Comparison of ENCODE assay signal across 17 mouse cellular contexts in the genomic region with DNA sequence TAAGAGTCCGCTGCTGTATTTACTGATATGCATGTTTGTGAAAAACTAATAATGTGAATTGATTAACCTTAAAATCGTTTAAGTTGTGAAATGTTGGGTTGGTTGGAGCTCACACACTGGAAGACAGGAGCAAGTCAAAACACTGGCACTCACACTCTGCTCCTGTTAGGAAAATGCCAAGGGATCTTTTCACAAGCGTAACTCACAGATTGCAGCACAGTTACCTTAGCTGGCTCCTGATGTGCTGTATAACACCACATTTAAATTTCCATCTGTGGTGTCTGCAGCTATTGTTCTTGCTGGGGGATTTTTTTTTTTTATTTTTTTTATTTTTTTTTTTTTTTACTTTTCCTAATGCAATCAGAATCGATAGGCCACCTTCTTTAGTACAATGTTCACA.
"Had no signal": no experiment of that assay in that cellular context is flagged by ENCODE, and none has a peak within 500 bp of the region (broad histone marks: within the 10 kb centered on the region; RNA-seq: fewer than 3 reads in every experiment).

No protein-coding gene starts in this region.

- H3K9me3 ChIP-seq: lung, embryonic 15.5 days; megakaryocyte, embryonic 14.5 days; midbrain, embryonic 13.5 days; midbrain, embryonic 15.5 days; neural tube, embryonic 12.5 days; stomach, embryonic 15.5 days had no signal

- H3K27ac ChIP-seq: lung, embryonic 15.5 days; macrophage; midbrain, embryonic 13.5 days; midbrain, embryonic 15.5 days; neural tube, embryonic 12.5 days; stomach, embryonic 15.5 days; stomach, postnatal 0 days had no signal

- H3K4me2 ChIP-seq: lung, embryonic 15.5 days; midbrain, embryonic 11.5 days; midbrain, embryonic 13.5 days; midbrain, embryonic 15.5 days; neural tube, embryonic 12.5 days; stomach, embryonic 15.5 days had no signal

- H3K4me1 ChIP-seq: lung, embryonic 15.5 days; megakaryocyte, embryonic 14.5 days; midbrain, embryonic 13.5 days; midbrain, embryonic 15.5 days; neural tube, embryonic 12.5 days; stomach, embryonic 15.5 days had no signal

- H3K9ac ChIP-seq: lung, embryonic 15.5 days; midbrain, embryonic 13.5 days; midbrain, embryonic 15.5 days; neural tube, embryonic 12.5 days; stomach, embryonic 15.5 days had no signal

- DNase-seq: lung, adult 2 months; lung, postnatal 14 days; lung, postnatal 36 days; right cerebral cortex, postnatal 14 days; thymus, adult 2 months; thymus, postnatal 25 days; thymus, postnatal 4 days had no signal

- ATAC-seq: lung, postnatal 0 days; midbrain, embryonic 13.5 days; midbrain, embryonic 15.5 days had no signal

- H3K4me3 ChIP-seq: lung, embryonic 15.5 days; megakaryocyte, embryonic 14.5 days; midbrain, embryonic 13.5 days; midbrain, embryonic 15.5 days; neural tube, embryonic 12.5 days; stomach, embryonic 15.5 days had no signal

- H3K27me3 ChIP-seq: lung, embryonic 15.5 days; megakaryocyte, embryonic 14.5 days; midbrain, embryonic 13.5 days; midbrain, embryonic 15.5 days; neural tube, embryonic 12.5 days; stomach, embryonic 15.5 days had no signal

- H3K36me3 ChIP-seq: lung, embryonic 15.5 days; midbrain, embryonic 13.5 days; midbrain, embryonic 15.5 days; neural tube, embryonic 12.5 days; stomach, embryonic 15.5 days had no signal
